Comparison of ENCODE assay signal across 8 mouse cellular contexts in genomic region chr4:34928386-34928785, GRCm38 (mm10). TPM values are rescaled to one million over a fixed set of nuclear protein-coding genes. Genes with fewer than 3 reads are reported as not detected.
"Had no signal": no experiment of that assay in that cellular context is flagged by ENCODE, and none has a peak within 500 bp of the region (broad histone marks: within the 10 kb centered on the region; RNA-seq: fewer than 3 reads in every experiment).

No protein-coding gene starts in this region.

RNA-seq across cellular contexts. Expression of gene Cga, which starts 34.8 kb away (rescaled TPM):
- polyA plus RNA-seq: neural tube, embryonic 14.5 days; small intestine, adult 2 months; spleen, adult 2 months; stomach, embryonic 14.5 days; stomach, embryonic 15.5 days; stomach, embryonic 16.5 days; testis, adult 2 months; urinary bladder, adult 2 months had no signal
